Mouse (Mus musculus) lung, postnatal 10 days (tissue): ENCODE results near the gene Rdh19.
A peak's percentile ranks its signal among the peaks of the same experiment; 100 is the strongest.
"Not testable (repeated sequence)": the region's sequence is repeated elsewhere in the genome, so short reads cannot be mapped to it uniquely, and the experiment has no call there.

Source experiments
- DNase-seq: peaks from one replicate; pipeline ENCODE4 v3.0.0; 2021

Gene Rdh19

GRCm38 (mm10) chr10:127849628-127850027 is at the start of gene Rdh19:
Rdh19 (plus strand) TSS chr10:127849928.
- DNase-seq = no peak

- DNase-seq = no peak
Measured at GRCm38 (mm10) chr10:127800891-127801290, 48.8 kb upstream of the Rdh19 start, which contains the start of gene Rdh16. Rdh16 (plus strand) TSS chr10:127801152.

- no peak for DNase-seq
Measured at GRCm38 (mm10) chr10:127801612-127802011, 48.1 kb upstream of the Rdh19 start.

GRCm38 (mm10) chr10:127802236-127802635 is 47.5 kb upstream of the Rdh19 start:
- no peak for DNase-seq

GRCm38 (mm10) chr10:127804416-127804815 is 45.3 kb upstream of the Rdh19 start:
- DNase-seq = no peak

- no peak for DNase-seq
Measured at GRCm38 (mm10) chr10:127815888-127816287, 33.8 kb upstream of the Rdh19 start.

- DNase-seq = not testable (repeated sequence)
Measured at GRCm38 (mm10) chr10:127817268-127817910, 32.3 kb upstream of the Rdh19 start.

- not testable (repeated sequence) for DNase-seq
Measured at GRCm38 (mm10) chr10:127821806-127822205, 27.9 kb upstream of the Rdh19 start.

GRCm38 (mm10) chr10:127825386-127825785 is 24.3 kb upstream of the Rdh19 start:
- peak; percentile 23 for DNase-seq

- no peak for DNase-seq
Measured at GRCm38 (mm10) chr10:127829121-127829520, 20.6 kb upstream of the Rdh19 start.

- DNase-seq = not testable (repeated sequence)
Measured at GRCm38 (mm10) chr10:127834186-127834585, 15.5 kb upstream of the Rdh19 start.

GRCm38 (mm10) chr10:127835292-127835691 is 14.4 kb upstream of the Rdh19 start:
- no peak for DNase-seq

- not testable (repeated sequence) for DNase-seq
Measured at GRCm38 (mm10) chr10:127837793-127838192, 11.9 kb upstream of the Rdh19 start.

GRCm38 (mm10) chr10:127838539-127838938 is 11.2 kb upstream of the Rdh19 start:
- DNase-seq = no peak

- no peak for DNase-seq
Measured at GRCm38 (mm10) chr10:127840776-127841175, 9.0 kb upstream of the Rdh19 start.

- DNase-seq = not testable (repeated sequence)
Measured at GRCm38 (mm10) chr10:127845945-127846344, 3.8 kb upstream of the Rdh19 start.

GRCm38 (mm10) chr10:127848089-127848488 is 1.6 kb upstream of the Rdh19 start:
- no peak for DNase-seq

GRCm38 (mm10) chr10:127856376-127856775 is 6.6 kb downstream of the Rdh19 start:
- no peak for DNase-seq

- no peak for DNase-seq
Measured at GRCm38 (mm10) chr10:127864931-127865330, 15.2 kb downstream of the Rdh19 start.

- no peak for DNase-seq
Measured at GRCm38 (mm10) chr10:127866232-127866631, 16.5 kb downstream of the Rdh19 start, which contains the start of gene Rdh16f2. Rdh16f2 (plus strand) TSS chr10:127866474.

- DNase-seq = peak; percentile 22
Measured at GRCm38 (mm10) chr10:127872484-127872883, 22.8 kb downstream of the Rdh19 start.

- DNase-seq = peak; percentile 54
Measured at GRCm38 (mm10) chr10:127877681-127878080, 28.0 kb downstream of the Rdh19 start.

- DNase-seq = peak; percentile 33
Measured at GRCm38 (mm10) chr10:127878262-127879057, 28.7 kb downstream of the Rdh19 start.

- peak; percentile 25 for DNase-seq
Measured at GRCm38 (mm10) chr10:127879155-127879688, 29.5 kb downstream of the Rdh19 start.
